Mouse (Mus musculus) T-cell, adult 2 months (primary cell): ENCODE results near the gene Gm20708.
"Not testable (repeated sequence)": the region's sequence is repeated elsewhere in the genome, so short reads cannot be mapped to it uniquely, and the experiment has no call there.

Source experiments
- DNase-seq: peaks from one replicate; pipeline ENCODE4 v3.0.0; 2022; ENCODE audit warnings: low spot score

Gm20708 gene

DNA sequence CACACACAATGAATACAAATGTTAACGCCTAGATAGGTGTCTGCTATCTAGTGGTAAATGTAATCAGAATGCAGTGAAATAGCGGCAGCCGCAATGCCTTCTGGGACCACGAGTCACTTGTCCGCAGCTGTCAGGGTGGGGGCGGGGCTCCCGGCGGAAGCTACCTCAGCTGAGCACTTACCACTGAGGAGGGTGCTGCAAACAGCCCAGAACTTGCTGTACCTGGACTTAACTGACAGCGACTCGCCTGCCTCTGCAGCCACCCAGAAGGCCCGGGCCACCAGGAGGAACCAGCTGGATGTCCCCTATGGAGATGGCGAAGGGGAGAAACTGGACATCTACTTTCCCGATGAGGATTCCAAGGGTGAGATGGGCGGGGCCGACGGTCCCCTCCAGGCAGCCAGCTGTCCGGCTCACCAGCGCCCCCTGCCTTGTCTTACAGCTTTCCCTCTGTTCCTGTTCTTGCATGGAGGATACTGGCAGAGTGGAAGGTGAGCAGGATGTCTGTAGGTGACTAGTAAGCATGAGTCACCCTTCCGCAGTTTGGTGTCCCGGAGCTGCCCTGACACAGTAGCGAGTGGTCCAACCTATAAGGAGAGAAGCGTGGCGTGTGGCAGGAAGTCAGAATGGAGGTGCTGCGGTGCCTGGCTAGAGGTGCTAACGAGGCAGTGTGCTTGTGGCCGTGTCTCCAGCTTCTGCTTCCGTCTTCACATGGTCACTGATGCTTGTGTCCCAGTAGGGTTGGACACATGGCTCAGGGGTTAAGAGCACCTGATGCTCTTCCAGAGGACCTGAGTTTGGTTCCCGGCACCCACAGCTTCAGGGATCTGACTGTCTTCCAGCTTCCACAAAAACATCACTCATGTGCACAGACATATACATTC, 22.9 kb downstream of the Gm20708 start:
- DNase-seq: peak; percentile 91

DNA sequence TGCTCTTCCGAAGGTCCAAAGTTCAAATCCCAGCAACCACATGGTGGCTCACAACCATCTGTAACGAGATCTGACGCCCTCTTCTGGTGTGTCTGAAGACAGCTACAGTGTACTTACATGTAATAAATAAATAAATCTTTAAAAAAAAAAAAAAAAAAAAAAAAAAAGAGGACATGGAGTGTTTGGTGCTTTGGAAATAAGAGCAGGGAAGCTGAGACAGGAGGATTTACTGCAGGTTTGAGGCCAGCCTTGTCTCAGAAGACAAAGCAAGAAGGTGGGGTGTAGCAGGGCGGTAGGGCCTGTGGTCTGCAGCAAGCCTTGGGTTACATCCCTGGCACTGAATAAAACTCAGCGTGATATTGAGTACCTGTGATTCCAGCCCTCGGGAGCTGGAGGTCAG, 24.0 kb downstream of the Gm20708 start:
- not testable (repeated sequence) for DNase-seq

DNA sequence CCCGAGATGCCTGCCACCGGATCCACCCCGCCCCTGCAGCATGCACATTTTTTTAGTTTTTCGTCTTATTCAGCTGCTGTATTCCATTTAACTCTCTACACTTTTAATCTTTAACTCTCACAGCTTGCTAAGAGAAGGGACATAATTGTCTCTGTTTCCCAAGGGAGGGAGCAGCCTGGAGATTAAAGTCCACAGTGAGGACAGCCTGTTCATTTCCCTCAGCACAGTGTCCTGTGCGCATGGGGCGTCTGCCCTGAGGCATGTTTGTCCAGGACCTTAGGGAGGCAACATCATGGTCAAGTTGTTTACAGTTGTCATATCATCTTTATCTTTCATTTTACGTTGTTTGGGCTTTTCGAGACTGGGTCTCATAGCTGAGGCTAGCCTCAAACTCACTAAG, 24.6 kb downstream of the Gm20708 start:
- DNase-seq: no peak

- DNase-seq: no peak
These were observed 26.8 kb downstream of the Gm20708 start for GRCm38 (mm10) chr11:117836306-117836705.

DNA sequence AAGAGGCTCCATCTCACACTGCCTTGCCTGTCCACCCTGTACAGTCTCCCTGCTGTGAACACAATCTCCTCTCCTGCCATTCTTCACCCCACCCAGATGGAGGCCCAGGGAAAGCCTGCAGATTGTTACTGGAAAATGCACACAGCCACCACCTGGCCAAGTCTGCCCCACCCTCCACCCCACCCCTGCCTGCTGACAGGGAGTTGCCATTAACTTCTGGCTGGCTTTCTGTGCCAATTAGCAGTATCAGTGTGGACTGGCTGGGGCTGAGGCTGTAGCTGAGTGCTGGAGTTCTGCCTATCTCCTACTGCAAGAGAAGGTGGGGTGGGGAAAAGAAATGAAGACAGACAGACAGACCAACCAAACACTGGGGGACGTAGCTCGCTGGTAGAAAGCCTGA, 29.1 kb downstream of the Gm20708 start:
- no peak for DNase-seq

DNA sequence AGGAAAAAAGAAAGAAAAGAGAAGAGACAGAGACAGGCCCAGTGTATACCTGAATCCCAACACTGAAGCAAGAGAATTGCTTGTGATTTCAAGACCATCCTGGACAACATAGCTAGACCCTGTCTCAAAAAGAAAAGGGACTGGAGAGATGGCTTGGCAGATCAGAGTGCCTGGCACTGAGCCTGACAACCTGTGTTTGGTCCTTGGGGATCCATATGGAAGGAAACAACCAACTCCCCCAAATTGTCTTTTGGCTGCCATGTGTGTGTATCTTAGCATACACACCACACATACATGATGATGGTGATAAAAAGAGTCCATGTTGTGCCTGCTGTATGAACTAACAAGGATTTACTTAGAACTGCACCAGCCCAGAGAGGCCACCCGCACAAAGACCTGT, 29.6 kb downstream of the Gm20708 start:
- DNase-seq: no peak

DNA sequence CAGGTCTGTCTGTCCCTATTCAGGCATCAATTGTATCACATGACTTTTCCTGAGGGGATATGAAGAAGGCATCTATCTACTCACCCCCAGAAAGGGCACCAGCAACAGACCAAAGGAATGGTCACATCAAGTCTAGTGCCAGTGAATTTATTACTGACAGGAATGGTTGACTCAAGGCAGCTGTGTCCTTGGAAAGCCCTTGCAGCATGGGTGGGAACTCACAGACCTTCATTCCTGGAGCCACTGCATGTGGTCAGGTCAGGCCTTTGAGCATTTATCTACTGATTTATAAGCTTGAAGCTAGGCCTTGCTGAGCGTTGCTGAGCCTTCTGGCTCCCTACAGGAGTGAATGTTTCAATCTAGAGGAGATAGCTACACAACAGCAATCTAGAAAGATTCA, 31.4 kb downstream of the Gm20708 start:
- no peak for DNase-seq

DNA sequence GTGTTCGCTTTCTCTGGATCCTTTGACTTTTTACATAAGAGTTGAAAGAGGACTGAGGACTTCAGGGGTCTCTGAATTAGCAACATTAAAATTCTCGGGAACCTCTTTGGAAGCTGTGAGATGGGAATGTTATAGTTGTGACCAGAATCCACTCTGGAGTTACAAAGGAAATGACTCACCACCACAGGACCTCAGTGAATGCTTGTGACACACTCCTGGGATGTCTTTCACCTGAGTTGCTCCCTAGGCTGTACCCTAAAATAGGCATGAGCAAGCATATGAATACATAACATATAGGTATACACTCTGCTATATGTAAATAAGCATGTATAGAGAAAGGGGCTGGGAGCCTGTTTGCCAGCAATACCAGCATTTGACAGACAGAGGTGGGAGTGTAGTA, 34.0 kb downstream of the Gm20708 start:
- DNase-seq: no peak

- DNase-seq: no peak
These were observed 35.5 kb downstream of the Gm20708 start for GRCm38 (mm10) chr11:117844997-117845396.

- no peak for DNase-seq
These were observed 36.2 kb downstream of the Gm20708 start for GRCm38 (mm10) chr11:117845651-117846050.

DNA sequence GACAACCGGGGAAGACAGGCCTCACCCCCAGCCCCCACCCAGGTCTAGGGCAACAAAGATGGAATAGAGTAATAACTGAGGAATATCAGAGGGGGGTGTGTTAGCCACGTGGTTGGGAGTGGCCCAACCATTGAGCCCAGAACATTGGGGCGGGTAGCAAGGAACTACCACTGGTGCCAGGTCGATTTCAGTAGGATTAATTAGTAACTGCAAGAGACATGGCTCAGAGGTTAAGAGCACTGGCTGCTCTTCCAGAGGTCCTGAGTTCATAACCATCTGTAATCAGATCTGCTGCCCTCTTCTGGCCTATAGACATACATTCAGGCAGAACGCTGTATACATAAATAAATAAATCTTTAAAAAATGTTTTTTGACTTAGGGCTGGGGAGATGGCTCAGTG, 37.2 kb downstream of the Gm20708 start:
- DNase-seq: no peak

GRCm38 (mm10) chr11:117847593-117848215, 38.2 kb downstream of the Gm20708 start:
- no peak for DNase-seq

GRCm38 (mm10) chr11:117848271-117848984, 39.0 kb downstream of the Gm20708 start:
- peak; percentile 77 for DNase-seq

GRCm38 (mm10) chr11:117848985-117849671, 39.7 kb downstream of the Gm20708 start, which contains the start of gene Birc5:
Gene Birc5 (plus strand): TSS chr11:117849251.
- DNase-seq: peak; percentile 97

- DNase-seq: no peak
These were observed 43.4 kb downstream of the Gm20708 start for GRCm38 (mm10) chr11:117852875-117853274.

DNA sequence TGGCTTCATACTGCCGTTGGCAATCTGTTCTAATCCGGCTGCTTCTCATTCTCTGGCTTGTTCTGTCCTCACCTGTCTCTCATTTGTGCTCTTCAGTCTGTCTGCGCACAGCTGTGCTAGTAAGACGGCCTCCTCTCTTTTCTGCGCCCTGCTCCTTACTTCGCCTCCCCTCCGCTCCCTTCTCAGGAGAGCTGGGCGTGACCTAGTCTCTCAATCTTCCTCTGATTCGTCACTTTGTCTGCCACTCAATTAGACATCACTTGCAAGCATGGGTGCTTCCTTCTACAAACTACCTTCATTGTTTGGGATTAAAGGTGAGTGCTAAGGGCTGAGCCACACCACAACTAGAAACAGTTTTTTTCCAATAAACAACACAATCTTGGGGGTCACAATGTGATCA, 44.8 kb downstream of the Gm20708 start:
- no peak for DNase-seq

- DNase-seq: no peak
These were observed 45.9 kb downstream of the Gm20708 start for GRCm38 (mm10) chr11:117855360-117855759.

GRCm38 (mm10) chr11:117855975-117856374, 46.5 kb downstream of the Gm20708 start:
- DNase-seq: no peak

GRCm38 (mm10) chr11:117857462-117857861, 48.0 kb downstream of the Gm20708 start:
- no peak for DNase-seq

DNA sequence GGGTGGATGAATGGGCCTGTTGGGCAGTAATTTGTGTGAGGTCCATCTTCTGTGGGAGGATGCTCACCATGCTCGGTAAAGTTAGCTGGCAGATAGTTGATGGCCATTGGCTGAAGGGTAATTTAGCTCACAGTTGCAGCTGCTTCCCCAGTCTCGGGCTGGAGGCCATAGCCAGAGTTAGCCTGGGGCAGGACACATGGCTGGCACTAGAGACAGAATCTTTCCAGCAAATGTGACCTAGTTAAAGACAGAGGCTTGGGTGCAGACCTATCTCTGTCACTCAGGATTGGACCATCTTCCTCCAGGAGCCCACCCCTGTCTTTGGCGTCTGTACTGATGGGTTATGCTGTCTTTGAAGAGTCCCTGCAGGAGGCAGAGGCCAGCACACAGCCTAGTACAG, 48.9 kb downstream of the Gm20708 start:
- no peak for DNase-seq

- peak; percentile 31 for DNase-seq
These were observed 51.1 kb downstream of the Gm20708 start, which contains the start of gene Tmem235 for GRCm38 (mm10) chr11:117860601-117861000. Gene Tmem235 (plus strand): TSS chr11:117860752.
